Mouse (Mus musculus) stomach, postnatal 0 days (tissue): ENCODE measurements around the gene Fbxw2. TPM values are rescaled to one million over a fixed set of nuclear protein-coding genes. Genes with fewer than 3 reads are reported as not detected.
A peak's percentile ranks its signal among the peaks of the same experiment; 100 is the strongest.
"Not testable (repeated sequence)": the region's sequence is repeated elsewhere in the genome, so short reads cannot be mapped to it uniquely, and the experiment has no call there.

Experiments used
- ATAC-seq: fragments of 200-750 bp; cut with Nextera tagmentation; 2 replicates; pipeline ENCODE4 v1.8.0; 2017; ENCODE audit not compliant: low FRiP score, low TSS enrichment
- DNase-seq: peaks from one replicate; pipeline ENCODE4 v3.0.0-alpha.2; 2016; ENCODE audit warnings: low spot score
- H3K27ac ChIP-seq: fragments of 300-500 bp; sonication (generic); replicated peaks from 2 replicates; pipeline ENCODE4 v1.5.1; 2014; ENCODE audit warnings: mild to moderate bottlenecking, control low read depth
- H3K27me3 ChIP-seq: fragments of 300-500 bp; sonication (generic); 2 replicates; pipeline ENCODE4 v1.6.1; 2014; ENCODE audit warnings: low read length; ENCODE audit not compliant: control insufficient read depth, insufficient read depth
- H3K36me3 ChIP-seq: fragments of 300-500 bp; sonication (generic); 2 replicates; pipeline ENCODE4 v1.6.1; 2014; ENCODE audit warnings: low read length, mixed read lengths; ENCODE audit not compliant: control insufficient read depth, insufficient read depth
- H3K4me1 ChIP-seq: fragments of 300-500 bp; sonication (generic); replicated peaks from 2 replicates; pipeline ENCODE4 v1.6.1; 2014; ENCODE audit warnings: antibody characterized with exemption; ENCODE audit not compliant: control insufficient read depth, insufficient read depth
- H3K4me2 ChIP-seq: fragments of 300-500 bp; sonication (generic); replicated peaks from 2 replicates; pipeline ENCODE4 v1.6.1; 2014; ENCODE audit warnings: low read depth, mild to moderate bottlenecking, control low read depth, moderate library complexity
- H3K4me3 ChIP-seq: fragments of 300-500 bp; sonication (generic); 2 replicates; pipeline ENCODE4 v1.5.1; 2014; ENCODE audit warnings: low read depth, low read length, control low read depth
- H3K9ac ChIP-seq: fragments of 300-500 bp; sonication (generic); 2 replicates; pipeline ENCODE4 v1.6.1; 2014; ENCODE audit warnings: mild to moderate bottlenecking, low read length, control low read depth, mixed read lengths
- H3K9me3 ChIP-seq: fragments of 300-500 bp; sonication (generic); 2 replicates; pipeline ENCODE4 v1.6.1; 2016; ENCODE audit warnings: low read length; ENCODE audit not compliant: control insufficient read depth
- CTCF ChIP-seq: IDR thresholded peaks from 2 replicates; pipeline ENCODE4 v1.5.1; 2016; ENCODE audit warnings: antibody characterized with exemption, low read depth, mild to moderate bottlenecking, moderate library complexity
- EP300 ChIP-seq: optimal IDR thresholded peaks from 2 replicates; pipeline ENCODE3; 2016; ENCODE audit warnings: antibody characterized with exemption
- WGBS: fragments of 180-500 bp; shearing (Covaris S2); extraction: QIAGEN DNeasy Blood & Tissue Kit; methylation state at CpG from one replicate; pipeline ENCODE4 v1.1.7; 2014; 5-methylcytosine and 5-hydroxymethylcytosine counted together
- polyA plus RNA-seq: library from polyadenylated mRNA; unstranded; fragments of >200 nt; fragmentation: Nextera tagmentation; extraction: Ambion mirVana; gene quantifications from 2 replicates; pipeline ENCODE4 v1.2.1, GENCODE M21; 2015

The Fbxw2 gene
- polyA plus RNA-seq, 1 experiment from 2014 or later: 54.2 TPM

DNA sequence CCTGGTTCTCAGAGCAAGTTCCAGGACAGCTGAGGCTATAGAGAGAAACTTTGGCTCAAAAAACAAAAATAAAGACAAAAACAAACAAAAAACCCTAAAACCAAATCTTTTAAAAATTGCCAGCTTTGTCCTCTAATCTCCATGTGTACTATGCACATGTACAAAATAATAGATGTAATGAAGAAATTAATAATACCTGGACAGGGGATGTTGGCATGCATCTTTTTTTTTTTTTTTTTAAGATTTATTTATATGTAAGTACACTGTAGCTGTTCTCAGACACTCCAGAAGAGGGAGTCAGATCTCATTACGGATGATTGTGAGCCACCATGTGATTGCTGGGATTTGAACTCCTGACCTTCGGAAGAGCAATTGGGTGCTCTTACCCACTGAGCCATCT is 33.6 kb downstream of the Fbxw2 start:
- TF ChIP-seq CTCF: peak; percentile 21; the same call in 1 of the 2 replicates
- not testable (repeated sequence) for H3K27me3 ChIP-seq, ATAC-seq, H3K4me1 ChIP-seq, H3K9ac ChIP-seq, H3K36me3 ChIP-seq, DNase-seq, H3K4me3 ChIP-seq, H3K4me2 ChIP-seq, H3K27ac ChIP-seq, H3K9me3 ChIP-seq
- WGBS: 95% methylated on average over 2 of the region's 2 CpGs

DNA sequence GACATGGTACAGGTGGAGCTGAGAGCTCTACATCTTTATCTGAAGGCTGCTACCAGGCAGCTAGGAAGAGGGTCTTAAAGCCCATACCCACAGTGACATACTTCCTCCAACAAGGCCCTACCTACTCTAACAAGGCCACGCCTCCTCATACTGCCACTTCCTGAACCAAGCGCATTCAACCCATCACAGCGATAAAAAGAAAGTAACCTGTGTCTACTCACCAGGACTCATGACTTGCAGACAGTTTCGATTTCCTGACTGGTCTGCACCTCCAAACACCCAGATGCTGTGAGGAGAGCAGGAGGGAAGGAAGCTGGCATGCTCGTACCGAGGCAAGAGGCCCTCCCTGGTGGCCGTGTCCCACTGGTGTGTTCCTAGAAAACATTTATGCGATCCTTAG is 35.8 kb downstream of the Fbxw2 start:
- H3K9ac ChIP-seq: no peak overlapping the region
- H3K27me3 ChIP-seq: no peaks in the 10 kb centered on the region
- no peaks in the 10 kb centered on the region for H3K9me3 ChIP-seq
- TF ChIP-seq EP300: no peak
- no peak for TF ChIP-seq CTCF
- no peaks in the 10 kb centered on the region for H3K4me1 ChIP-seq
- peaks cover 8% of the 10 kb centered on the region; the same call in 1 of the 2 replicates for H3K36me3 ChIP-seq
- no peak overlapping the region for H3K4me3 ChIP-seq
- no peak for ATAC-seq
- no peak overlapping the region for H3K27ac ChIP-seq
- no peak for DNase-seq
- 93% methylated on average over 8 of the region's 8 CpGs for WGBS
- no peak overlapping the region for H3K4me2 ChIP-seq

DNA sequence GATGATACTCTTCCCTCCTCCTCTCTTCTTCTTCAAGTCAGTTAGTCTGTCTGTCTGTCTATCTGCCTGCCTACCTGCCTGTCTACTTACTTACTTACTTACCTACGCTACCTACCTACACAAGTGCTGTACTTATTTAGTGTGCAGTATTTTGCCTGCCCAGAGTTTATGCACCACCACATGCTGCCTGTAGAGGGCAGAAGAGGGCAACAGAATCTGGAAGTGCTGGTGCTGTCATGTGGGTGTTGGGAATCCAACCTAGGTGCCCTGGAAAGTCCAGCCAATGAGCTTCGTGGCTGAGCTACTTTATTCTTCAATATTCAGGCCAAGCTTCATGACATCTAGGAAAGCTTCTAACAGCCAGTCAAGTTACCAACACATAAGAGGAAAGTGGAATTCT is 42.0 kb downstream of the Fbxw2 start:
- Histone ChIP-seq H3K9me3 (no peaks in the 10 kb centered on the region), H3K27ac (no peak overlapping the region), H3K9ac (no peak overlapping the region), H3K4me2 (no peak overlapping the region), H3K4me3 (no peak overlapping the region), H3K4me1 (no peaks in the 10 kb centered on the region), H3K36me3 (peaks cover 8% of the 10 kb centered on the region; the same call in 1 of the 2 replicates), H3K27me3 (no peaks in the 10 kb centered on the region)
- ATAC-seq (no peak), DNase-seq (peak; percentile 61)
- 75% methylated on average over 2 of the region's 2 CpGs for WGBS
- TF ChIP-seq CTCF (peak; percentile 89), EP300 (no peak)

DNA sequence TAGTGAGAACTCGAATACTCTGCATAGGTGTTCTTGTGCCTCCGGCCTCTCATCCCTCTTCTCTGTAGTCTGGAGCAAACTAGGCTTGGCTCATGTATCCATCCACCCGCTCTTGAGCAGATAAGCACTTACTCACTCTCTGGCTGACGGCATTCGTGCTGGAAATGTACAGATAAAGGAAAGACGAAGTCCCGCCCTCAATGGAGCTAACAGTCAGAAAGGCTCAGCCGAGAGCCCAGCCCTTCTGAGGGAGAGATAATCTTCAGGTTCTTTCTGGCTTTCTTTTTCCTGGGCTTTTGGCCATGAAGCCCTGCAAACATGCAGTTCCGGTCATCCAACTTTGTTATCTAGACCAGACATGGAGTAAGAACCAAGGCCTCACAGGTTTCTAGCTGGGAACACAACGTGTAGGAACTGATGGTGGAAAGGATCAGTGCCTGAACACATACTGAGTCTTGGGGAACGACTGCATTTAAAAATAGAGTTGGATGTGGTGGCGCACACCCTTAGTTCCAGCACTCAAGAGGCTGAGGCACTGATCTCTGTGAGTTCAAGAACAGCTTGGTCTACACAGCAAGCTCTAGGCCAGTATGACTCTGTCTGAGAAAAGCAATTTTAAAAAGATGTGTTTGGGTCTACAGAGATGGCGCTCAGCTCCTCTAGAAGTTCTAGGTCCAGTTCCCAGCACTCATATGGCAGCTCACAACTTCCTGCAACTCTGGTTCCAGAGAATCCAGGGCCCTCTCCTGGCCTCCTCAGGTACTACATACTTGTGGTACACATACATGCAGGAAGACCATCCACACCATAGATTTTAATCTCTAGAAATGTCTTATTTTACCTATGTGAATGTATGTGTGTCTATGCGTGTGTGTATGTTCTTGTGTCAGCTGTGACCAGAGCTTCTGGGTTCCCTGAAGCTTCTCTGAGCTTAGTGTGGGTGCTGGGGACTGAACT is 42.8 kb downstream of the Fbxw2 start:
- Histone ChIP-seq H3K9me3 (no peaks in the 10 kb centered on the region), H3K27me3 (no peaks in the 10 kb centered on the region), H3K4me2 (no peak overlapping the region), H3K4me1 (no peaks in the 10 kb centered on the region), H3K27ac (no peak overlapping the region), H3K4me3 (no peak overlapping the region), H3K36me3 (peaks cover 5% of the 10 kb centered on the region; the same call in 1 of the 2 replicates), H3K9ac (no peak overlapping the region)
- WGBS: 69% methylated on average over 14 of the region's 14 CpGs
- peak; percentile 83 for ATAC-seq
- peak; percentile 69 for DNase-seq
- TF ChIP-seq CTCF (no peak; the same call in 1 of the 2 replicates), EP300 (no peak)

DNA sequence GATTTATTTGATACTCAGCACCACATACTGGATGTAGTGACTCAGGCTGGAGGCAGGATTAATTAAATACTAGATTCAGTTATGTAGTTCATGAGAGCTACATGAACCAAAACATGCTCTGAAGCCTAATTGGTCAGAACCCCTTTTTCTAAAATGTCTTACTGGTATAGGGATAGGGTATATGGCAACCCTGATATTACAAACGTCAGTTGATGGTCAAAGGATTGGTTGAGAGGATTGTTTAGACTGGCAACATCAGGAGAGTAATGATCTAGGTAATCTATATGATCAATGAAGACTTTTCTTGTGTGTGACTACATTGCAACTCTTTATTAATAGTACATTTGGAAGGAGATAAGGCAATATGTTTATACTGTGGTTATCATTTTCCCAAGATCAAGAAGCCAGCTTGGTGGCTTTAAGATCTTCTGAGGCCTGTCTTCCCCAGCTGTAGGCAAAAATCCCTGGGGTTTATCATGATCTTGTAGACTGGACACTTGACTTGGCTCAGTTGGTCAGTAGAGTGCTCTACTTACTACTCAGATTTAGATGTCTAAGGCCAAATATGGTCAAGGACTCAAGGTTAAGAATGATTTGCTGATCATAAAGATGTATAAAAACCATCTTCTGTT is 48.8 kb downstream of the Fbxw2 start:
- H3K4me1 ChIP-seq: no peaks in the 10 kb centered on the region; the same call in 1 of the 2 replicates
- TF ChIP-seq EP300: no peak
- TF ChIP-seq CTCF: no peak
- peaks cover 21% of the 10 kb centered on the region for H3K36me3 ChIP-seq
- no peak overlapping the region for H3K4me3 ChIP-seq
- WGBS: 53% methylated on average over 1 of the region's 1 CpGs
- no peak overlapping the region for H3K27ac ChIP-seq
- no peaks in the 10 kb centered on the region for H3K9me3 ChIP-seq
- DNase-seq (no peak), ATAC-seq (no peak)
- H3K9ac ChIP-seq: no peak overlapping the region
- no peaks in the 10 kb centered on the region for H3K27me3 ChIP-seq
- H3K4me2 ChIP-seq: peak overlapping the region; percentile 38; the same call in 1 of the 2 replicates
